Mouse (Mus musculus): ENCODE data around the gene Cdh3. TPM values are rescaled to one million over a fixed set of nuclear protein-coding genes. Genes with fewer than 3 reads are reported as not detected.

The Cdh3 gene
- polyA plus RNA-seq, 1 experiment from 2014 or later = 17.1 TPM

Other genes with a start within 250 kb of the Cdh3 start
- 2.5 and 3.6 TPM in 2 replicates for gene Smpd3, start 172.9 kb upstream of the Cdh3 start, polyA plus RNA-seq (2015; fragmentation: Nextera tagmentation; extraction: Ambion mirVana)
- gene Zfp90, start 95.6 kb upstream of the Cdh3 start, polyA plus RNA-seq (2015; fragmentation: Nextera tagmentation; extraction: Ambion mirVana) = 12.7 and 15.5 TPM in 2 replicates
- gene 6030452D12Rik, start 10.4 kb upstream of the Cdh3 start, polyA plus RNA-seq (2015; fragmentation: Nextera tagmentation; extraction: Ambion mirVana) = not detected in 2 replicates
- gene Gm10073, start 62.6 kb downstream of the Cdh3 start, polyA plus RNA-seq (2015; fragmentation: Nextera tagmentation; extraction: Ambion mirVana) = 6.5 and 8.6 TPM in 2 replicates
- 3.6 and 17.4 TPM in 2 replicates for gene Cdh1, start 92.5 kb downstream of the Cdh3 start, polyA plus RNA-seq (2015; fragmentation: Nextera tagmentation; extraction: Ambion mirVana)
- 6.7 and 8.6 TPM in 2 replicates for gene Tango6, start 172.2 kb downstream of the Cdh3 start, polyA plus RNA-seq (2015; fragmentation: Nextera tagmentation; extraction: Ambion mirVana)

Measured in heart, embryonic 15.5 days (tissue).